Mouse (Mus musculus): ENCODE results near the gene Rgl3. TPM values are rescaled to one million over a fixed set of nuclear protein-coding genes. Genes with fewer than 3 reads are reported as not detected.

Gene Rgl3
- total and polyA plus RNA-seq, 3 experiments, result not detected

- TF ChIP-seq GABPA (IDR thresholded peaks at IDR 0.05; ENCODE audit: insufficient replicate concordance, low read depth, low read length) (no peak), SMC3 (IDR thresholded peaks at IDR 0.05; ENCODE audit: low read depth, low read length) (no peak)
- Histone ChIP-seq H3K4me2 (ENCODE audit: insufficient read depth, low read depth, poor library complexity, severe bottlenecking) (no peak overlapping the region), H3K4me3 (replicated peaks in 1 of 3; ENCODE audit: low read depth in 2 of 3, low read length in 2 of 3, poor library complexity in 1 of 3) (no peak overlapping the region), H3K27ac (ENCODE audit: insufficient read depth, low read depth) (no peak overlapping the region), H3K79me2 (replicated peaks; ENCODE audit: control insufficient read depth, extremely low read depth, insufficient read depth, poor library complexity, severe bottlenecking) (no peaks in the 10 kb centered on the region), H3K9me3 (replicated peaks; ENCODE audit: low read length) (no peaks in the 10 kb centered on the region), H3K4me1 (ENCODE audit: control insufficient read depth in 1 of 2, insufficient read depth in 2 of 2) (0 out of 4 replicates have a peak, but pooled peaks cover 0 to 2% of the 10 kb centered on the region in 2 experiments), H3K9ac (ENCODE audit: insufficient read depth, low read depth) (no peak overlapping the region), H3K36me3 (replicated peaks in 1 of 2; ENCODE audit: control insufficient read depth in 1 of 2, insufficient read depth in 1 of 2, low read length in 1 of 2) (no peaks in the 10 kb centered on the region), H3K27me3 (replicated peaks) (peaks cover 18% of the 10 kb centered on the region)
- in situ Hi-C loops (cut with MboI; ENCODE audit: low pct_ligation_motif_present, low pct_unique_long_range_greater_than_20kb, low sequenced_read_pairs) (no loop called here), dilution Hi-C loops (cut with MboI; ENCODE audit: extremely low pct_ligation_motif_present, extremely low pct_unique_long_range_greater_than_20kb, low sequenced_read_pairs) (no loop called here)
- DNase-seq (ENCODE audit: extremely low read depth), result no peak
Measured at GRCm38 (mm10) chr9:22024592-22024991, 35.3 kb upstream of the Rgl3 start.

DNA sequence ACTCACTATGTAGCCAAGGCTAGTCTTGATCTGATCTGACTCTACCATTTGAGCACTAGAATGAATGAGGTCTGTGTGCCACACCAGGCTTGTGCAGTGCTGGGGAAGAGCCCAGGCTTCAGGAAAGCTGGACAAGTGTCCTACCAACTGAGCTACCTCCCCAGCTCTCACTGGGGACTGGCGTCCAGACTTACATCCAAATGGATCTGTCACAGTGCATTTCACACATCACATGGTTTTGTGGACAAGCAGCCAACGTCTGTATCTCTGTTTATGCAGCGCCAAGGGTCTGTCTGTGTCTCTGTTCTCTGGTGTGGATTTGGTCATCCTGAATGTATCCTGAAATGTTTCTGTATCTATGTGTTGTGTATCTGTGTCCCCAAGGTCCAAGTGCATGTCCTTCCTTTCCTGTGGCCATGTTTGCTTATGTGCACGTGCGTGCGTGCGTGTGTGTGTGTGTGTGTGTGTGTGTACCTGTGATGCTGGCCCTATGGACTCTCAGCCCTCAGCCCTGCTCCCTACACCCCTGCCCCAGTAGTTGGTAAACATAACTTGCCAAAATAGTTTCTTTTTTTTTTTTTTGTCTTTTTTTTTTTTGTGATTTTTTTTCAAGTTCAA, 28.1 kb upstream of the Rgl3 start:
- TF ChIP-seq CTCF (conservative IDR thresholded peaks at IDR 0.05 in 1 of 2, IDR thresholded peaks at IDR 0.05 in 1 of 2; ENCODE audit: low read depth in 2 of 2, low read length in 2 of 2) (no peak), RAD21 (IDR thresholded peaks at IDR 0.05; ENCODE audit: low read depth, low read length) (no peak), POLR2A (IDR thresholded peaks at IDR 0.05; ENCODE audit: low read depth, low read length) (no peak), ZNF384 (IDR thresholded peaks at IDR 0.05; ENCODE audit: low read depth, low read length) (no peak), HCFC1 (IDR thresholded peaks at IDR 0.05; ENCODE audit: low read depth, low read length) (no peak), KAT2A (IDR thresholded peaks at IDR 0.05; ENCODE audit: insufficient replicate concordance, low read length) (no peak), TCF12 (IDR thresholded peaks at IDR 0.05; ENCODE audit: low read depth, low read length) (no peak), USF2 (conservative IDR thresholded peaks at IDR 0.05; ENCODE audit: low read depth, low read length) (no peak), E2F4 (IDR thresholded peaks at IDR 0.05; ENCODE audit: insufficient replicate concordance, low read depth, low read length) (no peak), JUND (conservative IDR thresholded peaks at IDR 0.05; ENCODE audit: low read depth, low read length) (no peak), EP300 (IDR thresholded peaks at IDR 0.05; ENCODE audit: low read length) (no peak), BHLHE40 (IDR thresholded peaks at IDR 0.05; ENCODE audit: low read depth, low read length) (no peak), POLR2AphosphoS2 (IDR thresholded peaks at IDR 0.05; ENCODE audit: low read depth, low read length) (no peak), NRF1 (IDR thresholded peaks at IDR 0.05; ENCODE audit: low read depth, low read length) (no peak), ETS1 (conservative IDR thresholded peaks at IDR 0.05; ENCODE audit: low read depth, low read length) (no peak)
- Histone ChIP-seq H3K4me3 (replicated peaks in 1 of 3; ENCODE audit: low read depth in 2 of 3, low read length in 2 of 3, poor library complexity in 1 of 3) (no peak overlapping the region), H3K4me1 (ENCODE audit: control insufficient read depth in 1 of 2, insufficient read depth in 2 of 2) (0 out of 4 replicates have a peak, but pooled peaks cover 0 to 2% of the 10 kb centered on the region in 2 experiments), H3K4me2 (ENCODE audit: insufficient read depth, low read depth, poor library complexity, severe bottlenecking) (no peak overlapping the region), H3K9ac (ENCODE audit: insufficient read depth, low read depth) (no peak overlapping the region), H3K27ac (ENCODE audit: insufficient read depth, low read depth) (no peak overlapping the region), H3K27me3 (replicated peaks) (peaks cover 2% of the 10 kb centered on the region), H3K36me3 (replicated peaks in 1 of 2; ENCODE audit: control insufficient read depth in 1 of 2, insufficient read depth in 1 of 2, low read length in 1 of 2) (peaks cover 22 to 34% of the 10 kb centered on the region in 2 experiments), H3K79me2 (replicated peaks; ENCODE audit: control insufficient read depth, extremely low read depth, insufficient read depth, poor library complexity, severe bottlenecking) (no peaks in the 10 kb centered on the region), H3K9me3 (replicated peaks; ENCODE audit: low read length) (no peaks in the 10 kb centered on the region)
- no peak for DNase-seq (ENCODE audit: extremely low read depth)
- dilution Hi-C loops (cut with MboI; ENCODE audit: extremely low pct_ligation_motif_present, extremely low pct_unique_long_range_greater_than_20kb, low sequenced_read_pairs), result no loop called here
- in situ Hi-C loops (cut with MboI; ENCODE audit: low pct_ligation_motif_present, low pct_unique_long_range_greater_than_20kb, low sequenced_read_pairs), result no loop called here
